Mouse (Mus musculus) layer of hippocampus, adult 18-20 months (tissue): ENCODE data around the gene Ppp4c. TPM values are rescaled to one million over a fixed set of nuclear protein-coding genes. Genes with fewer than 3 reads are reported as not detected.
"Not testable (repeated sequence)": the region's sequence is repeated elsewhere in the genome, so short reads cannot be mapped to it uniquely, and the experiment has no call there.

ENCODE experiments used
- DNase-seq, 2 experiments: peaks; one replicate each; pipeline ENCODE4 v3.0.0; 2022; ENCODE audit warnings: low spot score in 2 of 2
- total RNA-seq, 2 experiments: library from RNA; stranded (reverse); gene quantifications; 2 replicates each; pipeline ENCODE4 v1.2.3; 2021

Gene Ppp4c
- total RNA-seq, 2 experiments from 2014 or later = 48.9 to 54.5 TPM

- DNase-seq = no peak
These were observed 10.5 kb downstream of the Ppp4c start for GRCm38 (mm10) chr7:126781661-126782370.

GRCm38 (mm10) chr7:126780971-126781635 lies 11.2 kb downstream of the Ppp4c start, which contains the start of gene Tbx6:
TSS of gene Tbx6 (plus strand) at chr7:126781483.
- DNase-seq = no peak

- peak; percentile 76 to 89 for DNase-seq
These were observed 12.0 kb downstream of the Ppp4c start for GRCm38 (mm10) chr7:126779983-126780970.

GRCm38 (mm10) chr7:126779101-126779500 lies 13.2 kb downstream of the Ppp4c start:
- not testable (repeated sequence) for DNase-seq

- no peak for DNase-seq
These were observed 14.1 kb downstream of the Ppp4c start for GRCm38 (mm10) chr7:126778147-126778546.

GRCm38 (mm10) chr7:126777476-126777875 lies 14.8 kb downstream of the Ppp4c start:
- no peak for DNase-seq

GRCm38 (mm10) chr7:126776598-126777057 lies 15.7 kb downstream of the Ppp4c start, which contains the start of gene Ypel3:
TSS of gene Ypel3 (plus strand) at chr7:126776955.
- peak; percentile 95 to 97 for DNase-seq

GRCm38 (mm10) chr7:126775978-126776234 lies 16.4 kb downstream of the Ppp4c start:
- no peak for DNase-seq

- no peak for DNase-seq
These were observed 16.9 kb downstream of the Ppp4c start for GRCm38 (mm10) chr7:126775185-126775977.

GRCm38 (mm10) chr7:126774463-126774862 lies 17.8 kb downstream of the Ppp4c start:
- no peak for DNase-seq

GRCm38 (mm10) chr7:126773351-126773750 lies 18.9 kb downstream of the Ppp4c start:
- no peak for DNase-seq

GRCm38 (mm10) chr7:126770784-126771183 lies 21.5 kb downstream of the Ppp4c start:
- no peak for DNase-seq

GRCm38 (mm10) chr7:126767001-126767400 lies 25.3 kb downstream of the Ppp4c start:
- DNase-seq = no peak

GRCm38 (mm10) chr7:126766201-126766600 lies 26.1 kb downstream of the Ppp4c start, which contains the start of gene Gdpd3:
TSS of gene Gdpd3 (plus strand) at chr7:126766334.
- DNase-seq = no peak

GRCm38 (mm10) chr7:126765540-126765939 lies 26.8 kb downstream of the Ppp4c start:
- no peak for DNase-seq

GRCm38 (mm10) chr7:126762471-126763008 lies 29.8 kb downstream of the Ppp4c start:
- DNase-seq = peak; percentile 68 to 88

GRCm38 (mm10) chr7:126761529-126762067 lies 30.7 kb downstream of the Ppp4c start:
- no peak for DNase-seq

GRCm38 (mm10) chr7:126760956-126761355 lies 31.3 kb downstream of the Ppp4c start:
- no peak for DNase-seq

GRCm38 (mm10) chr7:126760391-126760802 lies 31.9 kb downstream of the Ppp4c start:
- no peak for DNase-seq
